Mouse (Mus musculus) G1E (cell line): ENCODE results near the gene Srrm3.

Experiments
- CTCF ChIP-seq: IDR thresholded peaks from 2 replicates; pipeline ENCODE4 v1.5.1; 2012; ENCODE audit warnings: low read depth, low read length, inconsistent platforms, mixed read lengths
- GATA2 ChIP-seq: IDR thresholded peaks from 2 replicates; pipeline ENCODE4 v1.6.1; 2012; ENCODE audit warnings: low read depth, low read length, inconsistent platforms, borderline replicate concordance
- POLR2AphosphoS5 ChIP-seq: IDR thresholded peaks from 2 replicates; pipeline ENCODE4 v1.6.1; 2012; ENCODE audit warnings: low read depth, low read length, inconsistent platforms; ENCODE audit not compliant: insufficient replicate concordance
- TAL1 ChIP-seq: conservative IDR thresholded peaks from 2 replicates; pipeline ENCODE4 v1.6.1; 2012; ENCODE audit warnings: low read depth, low read length, inconsistent platforms, mixed read lengths

- TF ChIP-seq POLR2AphosphoS5, result no peak
- no peak for TF ChIP-seq CTCF
- TF ChIP-seq GATA2, result no peak
- TF ChIP-seq TAL1, result no peak
These were observed 30.1 kb upstream of the Srrm3 start for GRCm38 (mm10) chr5:135776546-135776945.
